ENCODE assay signal across 19 mouse cellular contexts in genomic region chr6:133934667-133935066, GRCm38 (mm10).
DNase-seq lines count a peak whose midpoint lies in the region; ATAC-seq and TF ChIP-seq lines count a peak whose summit lies in the region.
"Had no signal": no experiment of that assay in that cellular context is flagged by ENCODE, and none has a peak within 500 bp of the region (broad histone marks: within the 10 kb centered on the region; RNA-seq: fewer than 3 reads in every experiment).

No protein-coding gene starts in this region.

- H3K4me3 ChIP-seq in heart, embryonic 11.5 days (ENCODE audit: low read depth, low read length): no peak overlapping the region
- no peak overlapping the region for H3K4me3 ChIP-seq in heart, embryonic 10.5 days
- H3K4me3 ChIP-seq in limb, embryonic 11.5 days (ENCODE audit: low read depth, low read length): no peak overlapping the region
- no peak overlapping the region for H3K4me3 ChIP-seq in limb, embryonic 10.5 days
- H3K4me3 ChIP-seq in stomach, embryonic 14.5 days (ENCODE audit: low read depth, low read length): no peak overlapping the region
- no peak overlapping the region for H3K4me3 ChIP-seq in stomach, postnatal 0 days (ENCODE audit: low read depth, low read length)
- H3K4me3 ChIP-seq: embryonic facial prominence, embryonic 15.5 days; forebrain, embryonic 12.5 days had no signal

- H3K27ac ChIP-seq in heart, embryonic 11.5 days (ENCODE audit: low read depth, low read length): no peak overlapping the region
- no peak overlapping the region for H3K27ac ChIP-seq in heart, embryonic 10.5 days
- no peak overlapping the region for H3K27ac ChIP-seq in limb, embryonic 11.5 days (replicated peaks; ENCODE audit: low read depth, low read length)
- H3K27ac ChIP-seq in limb, embryonic 10.5 days: no peak overlapping the region
- no peak overlapping the region for H3K27ac ChIP-seq in stomach, embryonic 14.5 days (ENCODE audit: low read length)
- H3K27ac ChIP-seq in stomach, postnatal 0 days (replicated peaks): no peak overlapping the region
- H3K27ac ChIP-seq: embryonic facial prominence, embryonic 15.5 days; forebrain, embryonic 12.5 days; hindbrain, postnatal 0 days had no signal

- H3K27me3 ChIP-seq in heart, embryonic 11.5 days (ENCODE audit: control insufficient read depth, insufficient read depth, low read length): no peaks in the 10 kb centered on the region
- H3K27me3 ChIP-seq in heart, embryonic 10.5 days (ENCODE audit: insufficient read depth, poor library complexity, severe bottlenecking): no peaks in the 10 kb centered on the region
- H3K27me3 ChIP-seq in limb, embryonic 11.5 days (ENCODE audit: control insufficient read depth, insufficient read depth, low read length): no peaks in the 10 kb centered on the region
- no peaks in the 10 kb centered on the region for H3K27me3 ChIP-seq in limb, embryonic 10.5 days (ENCODE audit: low read depth, poor library complexity, severe bottlenecking)
- no peaks in the 10 kb centered on the region for H3K27me3 ChIP-seq in stomach, embryonic 14.5 days (ENCODE audit: control insufficient read depth, insufficient read depth, low read length)
- H3K27me3 ChIP-seq in stomach, postnatal 0 days (ENCODE audit: control insufficient read depth, insufficient read depth, low read length): no peaks in the 10 kb centered on the region
- H3K27me3 ChIP-seq: embryonic facial prominence, embryonic 15.5 days; forebrain, embryonic 12.5 days; Patski had no signal

- ATAC-seq in heart, embryonic 11.5 days (replicated peaks; ENCODE audit: insufficient number of reproducible peaks, low FRiP score, low TSS enrichment): peak; percentile 14; the same call in 1 of the 2 replicates
- peak; percentile 36; the same call in 1 of the 2 replicates for ATAC-seq in limb, embryonic 11.5 days (ENCODE audit: insufficient number of reproducible peaks, low FRiP score, low TSS enrichment, low read depth)
- 0 out of 2 replicates have a peak, but pooled peaks have one; percentile 4 for ATAC-seq in stomach, embryonic 14.5 days (ENCODE audit: insufficient number of reproducible peaks, insufficient read depth, low FRiP score, low read depth)
- ATAC-seq in stomach, postnatal 0 days (ENCODE audit: low FRiP score, low TSS enrichment): no peak
- ATAC-seq in erythroid progenitor cell, adult 5-6 weeks (replicated peaks; ENCODE audit: low FRiP score, poor library complexity, severe bottlenecking): no peak
- ATAC-seq: forebrain, embryonic 16.5 days; hindbrain, postnatal 0 days; Patski had no signal

- no peaks in the 10 kb centered on the region for H3K4me1 ChIP-seq in heart, embryonic 11.5 days (ENCODE audit: control insufficient read depth, insufficient read depth, low read length)
- no peaks in the 10 kb centered on the region for H3K4me1 ChIP-seq in heart, embryonic 10.5 days
- no peaks in the 10 kb centered on the region for H3K4me1 ChIP-seq in limb, embryonic 11.5 days (ENCODE audit: control insufficient read depth, insufficient read depth, low read length)
- H3K4me1 ChIP-seq in limb, embryonic 10.5 days: no peaks in the 10 kb centered on the region
- no peaks in the 10 kb centered on the region for H3K4me1 ChIP-seq in stomach, embryonic 14.5 days (ENCODE audit: control insufficient read depth, insufficient read depth, low read length)
- H3K4me1 ChIP-seq in stomach, postnatal 0 days (replicated peaks; ENCODE audit: control insufficient read depth, insufficient read depth): no peaks in the 10 kb centered on the region
- H3K4me1 ChIP-seq: embryonic facial prominence, embryonic 15.5 days; forebrain, embryonic 12.5 days had no signal

- H3K9ac ChIP-seq in heart, embryonic 11.5 days (ENCODE audit: low read depth, low read length): no peak overlapping the region
- H3K9ac ChIP-seq in limb, embryonic 11.5 days (ENCODE audit: low read length): no peak overlapping the region
- no peak overlapping the region for H3K9ac ChIP-seq in stomach, embryonic 14.5 days (replicated peaks; ENCODE audit: low read depth, low read length)
- no peak overlapping the region for H3K9ac ChIP-seq in stomach, postnatal 0 days (ENCODE audit: low read length)
- H3K9ac ChIP-seq: embryonic facial prominence, embryonic 15.5 days; forebrain, embryonic 12.5 days had no signal

- H3K4me2 ChIP-seq in heart, embryonic 11.5 days: no peak overlapping the region
- H3K4me2 ChIP-seq in limb, embryonic 11.5 days (ENCODE audit: low read depth, severe bottlenecking): no peak overlapping the region
- H3K4me2 ChIP-seq in stomach, embryonic 14.5 days (replicated peaks; ENCODE audit: low read depth, low read length): no peak overlapping the region
- H3K4me2 ChIP-seq in stomach, postnatal 0 days (replicated peaks; ENCODE audit: low read depth): no peak overlapping the region
- H3K4me2 ChIP-seq: embryonic facial prominence, embryonic 15.5 days; forebrain, embryonic 12.5 days had no signal

- H3K9me3 ChIP-seq in heart, embryonic 11.5 days (replicated peaks; ENCODE audit: control insufficient read depth, low read length): no peaks in the 10 kb centered on the region
- H3K9me3 ChIP-seq in heart, embryonic 10.5 days: no peaks in the 10 kb centered on the region
- H3K9me3 ChIP-seq in limb, embryonic 11.5 days (ENCODE audit: control insufficient read depth, low read length): no peaks in the 10 kb centered on the region
- no peaks in the 10 kb centered on the region for H3K9me3 ChIP-seq in limb, embryonic 10.5 days (replicated peaks)
- H3K9me3 ChIP-seq in stomach, embryonic 14.5 days (ENCODE audit: control insufficient read depth, low read depth, low read length): no peaks in the 10 kb centered on the region
- H3K9me3 ChIP-seq in stomach, postnatal 0 days (ENCODE audit: control insufficient read depth, low read length): no peaks in the 10 kb centered on the region
- H3K9me3 ChIP-seq: embryonic facial prominence, embryonic 15.5 days; forebrain, embryonic 12.5 days had no signal

- no peaks in the 10 kb centered on the region for H3K36me3 ChIP-seq in heart, embryonic 11.5 days (ENCODE audit: control insufficient read depth, insufficient read depth, low read length)
- no peaks in the 10 kb centered on the region for H3K36me3 ChIP-seq in heart, embryonic 10.5 days
- H3K36me3 ChIP-seq in limb, embryonic 11.5 days (ENCODE audit: control insufficient read depth, insufficient read depth, low read length): no peaks in the 10 kb centered on the region
- no peaks in the 10 kb centered on the region for H3K36me3 ChIP-seq in limb, embryonic 10.5 days
- no peaks in the 10 kb centered on the region for H3K36me3 ChIP-seq in stomach, embryonic 14.5 days (ENCODE audit: control insufficient read depth, insufficient read depth, low read length)
- H3K36me3 ChIP-seq in stomach, postnatal 0 days (ENCODE audit: control insufficient read depth, insufficient read depth, low read length): no peaks in the 10 kb centered on the region
- H3K36me3 ChIP-seq: embryonic facial prominence, embryonic 15.5 days; forebrain, embryonic 12.5 days had no signal

- TF ChIP-seq CTCF in stomach, postnatal 0 days (IDR thresholded peaks at IDR 0.05; ENCODE audit: low read depth): no peak

- DNase-seq in heart, embryonic 10.5 days (ENCODE audit: low spot score): no peak
- DNase-seq in limb, embryonic 11.5 days (ENCODE audit: low spot score): no peak
- no peak for DNase-seq in limb, embryonic 10.5 days (ENCODE audit: low spot score)
- no peak for DNase-seq in stomach, postnatal 0 days (ENCODE audit: low spot score)
- DNase-seq: adrenal gland, adult 2 months; adrenal gland, postnatal 25 days; cerebellum, adult 18-20 months; cerebellum, adult 9-11 months; cerebellum, postnatal 36 days; gastrocnemius, postnatal 10 days; heart, postnatal 36 days had no signal

- no peak for TF ChIP-seq EP300 in stomach, postnatal 0 days (optimal IDR thresholded peaks at IDR 0.05)

- 89% methylated on average over 7 of the region's 7 CpGs for WGBS in heart, embryonic 11.5 days (ENCODE audit: insufficient replicate concordance)
- WGBS in heart, embryonic 10.5 days: 88% methylated on average over 7 of the region's 7 CpGs
- WGBS in limb, embryonic 11.5 days: 87% methylated on average over 7 of the region's 7 CpGs
- WGBS in limb, embryonic 10.5 days: 89% methylated on average over 7 of the region's 7 CpGs
- 86% methylated on average over 7 of the region's 7 CpGs for WGBS in stomach, embryonic 14.5 days
- 88% methylated on average over 7 of the region's 7 CpGs for WGBS in stomach, postnatal 0 days

Comparison
In these comparisons a context has a peak if more than half of its experiments do, and no peak if none do; other contexts are left out.
1. ATAC-seq: peak in heart, embryonic 11.5 days (single experiment), limb, embryonic 11.5 days (single experiment) and stomach, embryonic 14.5 days (single experiment); none in stomach, postnatal 0 days (single experiment) and erythroid progenitor cell, adult 5-6 weeks (single experiment).